Mouse (Mus musculus): Measurements from ENCODE around the gene Th.

Th gene

DNA sequence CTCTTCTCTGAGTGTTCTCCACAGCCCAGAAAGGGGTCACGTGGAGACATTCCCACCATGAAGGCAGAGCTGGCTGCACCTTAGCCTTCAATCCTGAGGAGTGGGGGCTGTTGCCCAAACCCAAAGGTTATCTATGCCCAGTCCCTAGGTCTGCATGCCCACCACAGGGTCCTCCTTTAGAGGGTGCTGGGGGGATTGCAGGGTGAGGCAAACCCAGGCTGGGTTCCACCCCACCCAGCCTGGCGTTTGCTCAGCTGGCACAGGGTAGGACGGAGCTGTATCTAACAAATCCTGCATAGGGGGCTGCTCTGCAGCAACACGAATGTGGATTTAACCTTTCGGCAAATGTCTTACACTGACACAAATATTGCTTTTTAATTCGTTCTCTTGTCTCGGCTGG lies 29.2 kb downstream of the Th start:
- no peak for DNase-seq (ENCODE audit: extremely low read depth, low read depth)

DNA sequence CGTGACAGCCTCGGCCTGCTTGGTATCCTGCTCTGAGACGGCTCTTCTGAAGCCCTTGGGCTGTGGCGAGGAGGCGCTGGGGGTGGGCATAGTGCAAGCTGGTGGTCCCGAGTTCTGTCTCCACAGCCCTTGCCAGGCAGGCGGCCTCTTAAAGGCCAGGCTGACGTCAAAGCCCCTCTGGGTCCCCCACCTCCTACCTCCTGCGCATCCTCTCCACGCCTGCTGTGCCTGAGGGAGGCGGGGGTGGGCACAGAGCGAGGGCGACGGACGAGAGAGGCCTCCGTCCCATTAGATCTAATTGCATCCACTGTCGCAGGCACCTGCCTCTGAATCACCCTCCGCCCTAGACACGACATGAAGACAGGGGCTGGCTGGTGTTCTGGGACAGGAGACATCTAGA lies 31.1 kb downstream of the Th start:
- no peak for DNase-seq (ENCODE audit: extremely low read depth, low read depth)

DNA sequence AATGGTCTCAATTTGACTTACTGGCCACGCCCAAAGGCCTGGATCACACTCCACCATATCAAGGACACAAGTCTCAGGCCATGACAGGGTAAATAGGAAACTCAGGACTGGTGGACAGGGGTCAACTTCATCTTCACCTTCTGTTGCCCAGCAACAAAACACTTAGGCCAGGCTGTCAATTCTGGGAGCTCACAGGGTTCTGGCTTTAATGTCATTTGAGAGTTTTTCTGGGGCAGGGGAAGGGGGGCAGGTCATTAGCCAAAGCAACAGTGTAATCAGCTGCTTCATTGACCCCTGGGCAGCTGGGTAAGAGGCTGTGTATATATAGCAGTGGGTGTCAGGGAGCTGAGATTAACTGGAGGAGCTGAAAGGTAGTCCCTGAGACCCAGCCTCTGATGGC lies 33.5 kb downstream of the Th start:
- DNase-seq (ENCODE audit: extremely low read depth, low read depth), result no peak

DNA sequence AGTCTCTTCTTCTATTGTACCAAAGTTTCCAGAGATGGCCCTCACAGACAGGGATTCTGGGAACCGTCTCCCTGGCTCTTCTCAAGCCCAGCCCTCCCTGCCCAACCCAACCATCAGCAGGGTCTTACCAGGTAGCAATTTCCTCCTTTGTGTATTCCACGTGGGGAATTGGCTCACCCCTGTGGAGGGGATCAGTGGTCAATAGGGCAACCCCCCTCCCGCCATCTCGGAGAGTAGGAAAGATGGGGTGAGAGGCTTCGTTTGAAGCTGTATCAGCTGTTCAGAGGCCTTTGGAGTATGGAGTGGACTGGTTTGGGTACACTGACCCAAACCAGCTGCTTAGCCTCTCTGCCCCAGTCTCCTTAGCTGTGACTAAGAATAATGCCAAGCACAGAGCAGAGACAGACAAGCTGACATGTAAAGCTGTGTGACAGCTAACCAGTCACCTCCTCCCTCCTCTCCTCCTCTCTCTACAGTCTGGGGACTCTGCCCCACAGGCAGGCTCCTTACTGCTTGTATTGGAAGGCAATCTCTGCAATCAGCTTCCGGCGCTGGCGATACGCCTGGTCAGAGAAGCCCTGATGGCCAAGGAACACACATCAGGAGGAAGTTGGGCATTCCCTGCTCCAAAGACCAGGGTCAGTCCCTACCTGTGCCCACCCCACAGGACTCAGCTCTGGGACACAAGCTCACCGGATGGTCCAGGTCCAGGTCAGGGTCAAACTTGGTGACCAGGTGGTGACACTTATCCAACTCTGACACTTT lies 34.8 kb downstream of the Th start:
- no peak for DNase-seq (ENCODE audit: extremely low read depth, low read depth)

DNA sequence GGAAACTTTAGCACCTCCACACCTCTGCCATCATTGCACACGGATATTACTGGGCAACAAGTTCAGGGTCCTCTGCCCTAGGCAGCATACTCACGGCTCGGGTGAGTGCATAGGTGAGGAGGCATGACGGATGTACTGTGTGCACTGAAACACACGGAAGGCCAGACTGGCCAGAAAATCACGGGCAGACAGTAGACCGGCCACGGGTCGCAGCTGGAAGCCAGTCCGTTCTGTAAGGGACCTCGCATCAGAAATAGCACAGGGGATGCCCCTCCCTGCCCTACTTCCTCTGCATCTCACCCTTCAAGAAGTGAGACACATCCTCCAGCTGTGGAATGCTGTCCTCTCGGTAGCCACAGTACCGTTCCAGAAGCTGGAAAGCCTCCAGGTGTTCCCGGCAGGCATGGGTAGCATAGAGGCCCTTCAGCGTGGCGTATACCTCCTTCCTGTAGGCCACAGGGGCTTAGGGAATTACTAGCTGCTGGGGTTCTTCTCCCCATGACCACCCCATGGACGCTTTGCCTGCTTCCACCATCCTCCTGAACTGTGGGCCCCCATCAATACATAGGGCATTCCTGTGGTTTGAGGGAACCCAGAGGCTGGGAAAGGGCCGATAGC lies 35.6 kb downstream of the Th start:
- DNase-seq (ENCODE audit: extremely low read depth, low read depth), result no peak

DNA sequence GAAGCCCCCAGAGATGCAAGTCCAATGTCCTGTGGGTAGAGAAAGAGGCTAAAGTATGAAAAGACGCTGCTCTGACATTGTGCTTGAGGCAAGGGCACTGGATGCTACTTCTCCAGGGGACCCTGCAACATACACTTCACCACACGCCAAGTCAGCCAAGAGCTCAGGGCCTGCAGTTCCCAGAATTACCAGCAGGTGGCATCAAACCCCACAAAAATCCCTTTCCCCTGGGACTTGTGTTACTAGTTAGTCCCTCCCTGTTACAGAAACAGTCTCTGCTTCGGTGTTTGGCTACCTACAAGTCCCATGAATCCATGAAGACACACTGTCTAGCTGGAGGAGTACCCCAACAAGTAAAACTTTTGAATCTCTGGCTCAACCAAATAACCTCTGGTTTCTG lies 36.3 kb downstream of the Th start:
- peak; percentile 59 for DNase-seq (ENCODE audit: extremely low read depth, low read depth)

DNA sequence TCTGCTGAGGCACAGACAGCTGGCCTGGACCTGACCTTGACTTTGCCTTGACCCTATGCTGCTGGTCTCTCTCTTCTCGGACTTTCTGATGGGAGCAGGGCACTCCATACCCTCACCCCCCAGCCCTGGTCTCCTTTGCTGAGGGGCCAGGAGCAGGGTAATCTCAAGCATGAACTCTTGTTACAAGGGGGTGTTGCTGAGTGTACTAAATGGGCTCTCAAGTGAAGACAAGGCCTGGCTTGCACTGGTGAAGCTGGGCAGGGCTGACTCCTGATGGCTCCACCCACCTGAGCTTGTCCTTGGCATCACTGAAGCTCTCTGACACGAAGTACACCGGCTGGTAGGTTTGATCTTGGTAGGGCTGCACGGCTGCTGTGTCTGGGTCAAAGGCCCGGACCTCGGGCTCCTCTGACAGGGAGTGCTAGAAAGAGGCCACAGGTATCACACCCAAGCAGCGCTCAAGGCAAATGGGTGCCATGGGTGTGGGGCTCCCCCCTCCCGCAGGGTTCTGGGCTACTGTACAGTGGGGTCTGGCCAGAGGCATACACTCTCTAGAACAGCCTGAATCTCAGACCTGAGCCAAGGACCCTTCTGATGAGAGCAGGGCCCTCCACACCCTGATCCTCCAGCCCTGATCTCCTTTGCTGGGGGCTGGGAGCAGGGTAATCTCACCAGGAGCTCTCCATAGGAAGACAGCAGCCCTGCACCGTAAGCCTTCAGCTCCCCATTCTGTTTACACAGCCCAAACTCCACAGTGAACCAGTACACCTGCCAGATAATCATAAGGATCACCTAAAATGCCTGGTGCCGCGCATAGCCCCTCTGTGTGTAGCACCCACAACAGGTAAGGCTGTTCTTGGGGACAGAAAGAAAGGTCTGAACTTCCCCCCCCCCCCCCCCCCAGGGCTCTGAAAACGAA lies 36.9 kb downstream of the Th start:
- no peak for DNase-seq (ENCODE audit: extremely low read depth, low read depth)

DNA sequence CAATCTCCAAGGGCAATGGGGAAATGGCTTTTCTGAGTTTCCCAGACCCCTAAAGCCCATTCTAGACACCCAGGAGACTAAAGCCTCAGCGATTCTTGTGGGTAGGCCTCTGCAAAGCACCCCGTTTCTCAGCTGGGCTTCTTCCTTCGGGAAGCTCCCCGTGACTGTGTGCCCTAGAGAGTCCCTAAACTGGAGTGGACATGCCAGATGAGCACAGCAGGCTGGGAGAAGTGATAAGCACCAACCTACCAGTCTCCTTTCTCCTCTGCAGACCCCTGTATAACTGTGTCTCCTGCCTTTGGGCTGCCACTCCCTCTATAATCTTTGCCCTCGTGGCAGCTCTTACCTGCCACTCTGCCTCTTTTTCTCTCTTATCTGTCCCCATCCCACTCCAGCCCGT lies 37.6 kb downstream of the Th start:
- DNase-seq (ENCODE audit: extremely low read depth, low read depth), result no peak

DNA sequence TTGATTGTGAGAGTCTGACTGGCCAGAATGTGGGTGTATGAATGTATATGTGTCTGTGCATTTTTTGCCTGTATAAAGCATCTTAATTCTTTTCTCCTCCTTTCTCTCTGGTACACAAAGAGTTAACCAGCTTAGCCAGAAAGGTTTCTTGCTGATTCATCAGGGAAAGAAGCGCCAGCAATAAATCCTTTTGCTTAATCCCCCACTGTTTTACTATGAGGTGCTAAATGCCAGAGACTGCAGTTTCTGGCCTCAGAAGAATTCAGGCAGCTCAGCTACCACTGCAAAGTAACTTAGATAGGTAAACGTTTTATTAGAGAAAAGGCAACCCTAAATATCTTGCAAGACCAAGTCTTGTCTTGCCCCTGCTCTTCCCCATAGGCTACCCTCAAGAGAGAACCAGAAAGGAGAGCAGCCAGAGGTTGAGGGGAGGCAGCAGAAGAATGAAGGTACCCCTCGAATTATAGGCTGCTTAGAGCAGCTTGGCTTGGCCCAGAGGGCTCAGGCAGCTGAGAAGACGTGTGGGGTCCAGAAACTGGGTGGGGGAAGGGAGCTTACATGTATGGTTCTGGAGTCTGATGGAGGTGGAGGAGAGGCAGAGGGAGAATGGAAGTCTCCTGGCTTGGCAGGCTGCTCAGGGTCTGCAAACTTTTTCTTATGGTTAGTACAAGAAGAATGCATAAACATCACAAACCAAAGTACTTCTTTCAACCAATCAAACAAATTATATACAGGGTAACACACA lies 61.3 kb downstream of the Th start:
- no peak for DNase-seq (ENCODE audit: extremely low read depth, low read depth)

DNA sequence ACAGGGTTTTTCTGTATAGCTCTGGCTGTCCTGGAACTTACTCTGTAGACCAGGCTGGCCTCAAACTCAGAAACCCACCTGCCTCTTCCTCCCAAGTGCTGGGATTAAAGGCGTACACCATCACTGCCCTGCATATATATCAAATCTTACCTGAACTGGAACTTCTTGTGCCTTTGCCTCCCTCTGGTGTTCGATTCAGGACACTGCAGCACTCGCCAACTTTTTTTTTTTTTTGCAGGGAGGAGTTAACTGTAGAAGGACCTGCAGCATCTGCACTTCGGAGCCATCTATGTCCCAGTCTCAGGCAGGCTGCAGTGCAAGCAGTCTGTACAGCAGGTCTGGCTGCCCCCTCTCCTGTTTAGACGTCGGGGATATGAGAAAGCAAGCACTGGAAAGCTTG lies 80.2 kb downstream of the Th start:
- peak; percentile 21 for DNase-seq (ENCODE audit: extremely low read depth, low read depth)
